Mouse (Mus musculus): ENCODE measurements around the gene Il17rd.

The Il17rd gene

GRCm38 (mm10) chr14:27141486-27141885 lies 102.7 kb downstream of the Il17rd start:
- in situ Hi-C loops (cut with MseI, MboI) = no loop called here

GRCm38 (mm10) chr14:27142680-27143079 lies 103.9 kb downstream of the Il17rd start:
- in situ Hi-C loops (cut with MseI, MboI) = no loop called here

- in situ Hi-C loops (cut with MseI, MboI) = no loop called here
These were observed 106.7 kb downstream of the Il17rd start for GRCm38 (mm10) chr14:27145171-27146045.

- in situ Hi-C loops (cut with MseI, MboI) = no loop called here
These were observed 109.0 kb downstream of the Il17rd start for GRCm38 (mm10) chr14:27147726-27148125.

GRCm38 (mm10) chr14:27149401-27149800 lies 110.7 kb downstream of the Il17rd start:
- in situ Hi-C loops (cut with MseI, MboI) = no loop called here

GRCm38 (mm10) chr14:27150011-27150640 lies 111.4 kb downstream of the Il17rd start:
- in situ Hi-C loops (cut with MseI, MboI) = no loop called here

GRCm38 (mm10) chr14:27151432-27151831 lies 112.7 kb downstream of the Il17rd start:
- in situ Hi-C loops (cut with MseI, MboI) = no loop called here

- in situ Hi-C loops (cut with MseI, MboI) = no loop called here
These were observed 116.3 kb downstream of the Il17rd start for GRCm38 (mm10) chr14:27155088-27155487.

- in situ Hi-C loops (cut with MseI, MboI) = no loop called here
These were observed 117.3 kb downstream of the Il17rd start for GRCm38 (mm10) chr14:27156032-27156431.
